In genomic region chr7:73556688-73557667, GRCm38 (mm10) we compare ENCODE assay signal across 8 mouse cellular contexts. TPM values are rescaled to one million over a fixed set of nuclear protein-coding genes. Genes with fewer than 3 reads are reported as not detected.
DNase-seq lines count a peak whose midpoint lies in the region; ATAC-seq and TF ChIP-seq lines count a peak whose summit lies in the region.

No protein-coding gene starts in this region.

- peak overlapping the region; percentile 86 for H3K4me3 ChIP-seq in neural tube, embryonic 11.5 days (ENCODE audit: low read depth, low read length)
- H3K4me3 ChIP-seq in bone marrow macrophage, adult 2 months (ENCODE audit: insufficient read depth, low read length) = peak overlapping the region; percentile 94
- peak overlapping the region; percentile 100 for H3K4me3 ChIP-seq in hindbrain, embryonic 11.5 days (ENCODE audit: low read depth, low read length)
- peak overlapping the region; percentile 100 for H3K4me3 ChIP-seq in midbrain, embryonic 14.5 days (replicated peaks; ENCODE audit: low read depth, low read length)

- H3K27me3 ChIP-seq in neural tube, embryonic 11.5 days (ENCODE audit: control insufficient read depth, insufficient read depth, low read length) = no peaks in the 10 kb centered on the region
- no peaks in the 10 kb centered on the region for H3K27me3 ChIP-seq in hindbrain, embryonic 11.5 days (ENCODE audit: control insufficient read depth, insufficient read depth, low read length)
- no peaks in the 10 kb centered on the region for H3K27me3 ChIP-seq in midbrain, embryonic 14.5 days (ENCODE audit: control insufficient read depth, insufficient read depth, low read length)

- DNase-seq in neural tube, embryonic 11.5 days (ENCODE audit: low spot score) = peak; percentile 48
- DNase-seq in neural tube, embryonic 10.5 days (ENCODE audit: extremely low spot score, low spot score) = no peak
- DNase-seq in hindbrain, embryonic 11.5 days (ENCODE audit: low spot score) = peak; percentile 61
- peak; percentile 80 for DNase-seq in midbrain, embryonic 14.5 days
- DNase-seq in cerebellum, adult 9-11 months = no peak
- no peak for DNase-seq in urinary bladder, adult 18-20 months (ENCODE audit: low spot score in 2 of 2)
- no peak for DNase-seq in gastrocnemius, postnatal 10 days

- TF ChIP-seq POLR2A in bone marrow macrophage, adult 2 months (IDR thresholded peaks at IDR 0.05; ENCODE audit: borderline replicate concordance, low read depth, low read length) = no peak

- H3K4me1 ChIP-seq in neural tube, embryonic 11.5 days (ENCODE audit: control insufficient read depth, insufficient read depth, low read length) = peaks cover 8% of the 10 kb centered on the region
- peaks cover 9% of the 10 kb centered on the region; the same call in 1 of the 2 replicates for H3K4me1 ChIP-seq in bone marrow macrophage, adult 2 months (ENCODE audit: control insufficient read depth, insufficient read depth, low read length)
- 0 out of 2 replicates have a peak, but pooled peaks cover 2% of the 10 kb centered on the region for H3K4me1 ChIP-seq in hindbrain, embryonic 11.5 days (replicated peaks; ENCODE audit: control insufficient read depth, insufficient read depth, low read length)
- peaks cover 12% of the 10 kb centered on the region for H3K4me1 ChIP-seq in midbrain, embryonic 14.5 days (ENCODE audit: control insufficient read depth, insufficient read depth, low read length)

- no peaks in the 10 kb centered on the region for H3K9me3 ChIP-seq in neural tube, embryonic 11.5 days (ENCODE audit: control insufficient read depth, low read length)
- no peaks in the 10 kb centered on the region for H3K9me3 ChIP-seq in hindbrain, embryonic 11.5 days (ENCODE audit: control insufficient read depth, low read length)
- no peaks in the 10 kb centered on the region for H3K9me3 ChIP-seq in midbrain, embryonic 14.5 days (ENCODE audit: control insufficient read depth, low read length)

- under 1% methylated on average over 25 of the region's 25 CpGs for WGBS in neural tube, embryonic 11.5 days
- under 1% methylated on average over 25 of the region's 25 CpGs for WGBS in hindbrain, embryonic 11.5 days
- under 1% methylated on average over 25 of the region's 25 CpGs for WGBS in midbrain, embryonic 14.5 days

- H3K4me2 ChIP-seq in neural tube, embryonic 11.5 days (ENCODE audit: low read depth) = peak overlapping the region; percentile 30
- peak overlapping the region; percentile 44 for H3K4me2 ChIP-seq in hindbrain, embryonic 11.5 days (replicated peaks; ENCODE audit: low read depth, low read length)
- H3K4me2 ChIP-seq in midbrain, embryonic 14.5 days (ENCODE audit: low read length) = peak overlapping the region; percentile 67

- peak overlapping the region; percentile 100 for H3K27ac ChIP-seq in neural tube, embryonic 11.5 days (ENCODE audit: low read depth, low read length)
- peak overlapping the region; percentile 98 for H3K27ac ChIP-seq in bone marrow macrophage, adult 2 months (ENCODE audit: insufficient read depth, low read depth, low read length)
- H3K27ac ChIP-seq in hindbrain, embryonic 11.5 days (ENCODE audit: low read depth, low read length) = peak overlapping the region; percentile 100
- peak overlapping the region; percentile 100 for H3K27ac ChIP-seq in midbrain, embryonic 14.5 days (replicated peaks; ENCODE audit: low read depth, low read length)

- no peaks in the 10 kb centered on the region for H3K36me3 ChIP-seq in neural tube, embryonic 11.5 days (ENCODE audit: control insufficient read depth, insufficient read depth, low read length)
- no peaks in the 10 kb centered on the region for H3K36me3 ChIP-seq in hindbrain, embryonic 11.5 days (ENCODE audit: control insufficient read depth, insufficient read depth, low read length)
- peaks cover 8% of the 10 kb centered on the region for H3K36me3 ChIP-seq in midbrain, embryonic 14.5 days (ENCODE audit: control insufficient read depth, insufficient read depth, low read length)

- H3K9ac ChIP-seq in neural tube, embryonic 11.5 days (ENCODE audit: low read length) = peak overlapping the region; percentile 100
- H3K9ac ChIP-seq in hindbrain, embryonic 11.5 days (ENCODE audit: low read depth, low read length) = peak overlapping the region; percentile 100
- peak overlapping the region; percentile 100 for H3K9ac ChIP-seq in midbrain, embryonic 14.5 days (replicated peaks; ENCODE audit: low read length)

- TF ChIP-seq CTCF in bone marrow macrophage, adult 2 months (IDR thresholded peaks at IDR 0.05; ENCODE audit: low read depth, low read length) = no peak

- ATAC-seq in neural tube, embryonic 11.5 days (ENCODE audit: insufficient read depth, low FRiP score, low TSS enrichment) = no peak
- ATAC-seq in hindbrain, embryonic 11.5 days (ENCODE audit: low FRiP score) = no peak
- no peak for ATAC-seq in midbrain, embryonic 14.5 days (ENCODE audit: low FRiP score, low TSS enrichment)

RNA-seq across cellular contexts. Expression of gene Chd2, which starts 15.3 kb away (rescaled TPM):
- polyA plus RNA-seq in neural tube, embryonic 11.5 days (2014; fragmentation: Nextera tagmentation; extraction: Ambion mirVana) = 43.7 and 44.7 TPM in 2 replicates
- 44.4 and 47.9 TPM in 2 replicates for polyA plus RNA-seq in bone marrow macrophage, adult 2 months (2012; ENCODE audit: insufficient read depth, insufficient read length, missing spikeins)
- polyA plus RNA-seq in hindbrain, embryonic 11.5 days (2014; fragmentation: Nextera tagmentation; extraction: Ambion mirVana) = 45.4 and 64.4 TPM in 2 replicates
- polyA plus RNA-seq in midbrain, embryonic 14.5 days (2014; fragmentation: Nextera tagmentation; extraction: Ambion mirVana) = 35.9 and 49.8 TPM in 2 replicates
- total RNA-seq in gastrocnemius, postnatal 10 days (2021) = 10 to 100 TPM; 42.9 to 57.0 TPM

Comparison
In these comparisons a context has a peak if more than half of its experiments do, and no peak if none do; other contexts are left out.
1. DNase-seq: peak in neural tube, embryonic 11.5 days (single experiment), hindbrain, embryonic 11.5 days (single experiment) and midbrain, embryonic 14.5 days (single experiment); none in neural tube, embryonic 10.5 days (single experiment), cerebellum, adult 9-11 months (single experiment), urinary bladder, adult 18-20 months (0 of 2) and gastrocnemius, postnatal 10 days (single experiment).
2. Peak in every context shown above with its lines, with median percentiles within 50 percentile points of each other: H3K27ac ChIP-seq, H3K4me2 ChIP-seq, H3K4me3 ChIP-seq and H3K9ac ChIP-seq.